Mouse (Mus musculus): Measurements from ENCODE around the gene Radil. TPM values are rescaled to one million over a fixed set of nuclear protein-coding genes. Genes with fewer than 3 reads are reported as not detected.
A peak's percentile ranks its signal among the peaks of the same experiment; 100 is the strongest.

Radil gene
- polyA plus RNA-seq, 1 experiment = 2.2 TPM

GRCm38 (mm10) chr5:142445709-142446108 is 105.2 kb downstream of the Radil start:
- 54% methylated on average over 8 of the region's 8 CpGs for WGBS
- Histone ChIP-seq H3K4me3 (replicated peaks; ENCODE audit: control insufficient read depth, low read depth, low read length) (no peak overlapping the region), H3K27ac (ENCODE audit: control insufficient read depth, insufficient read depth, low read depth, low read length, poor library complexity) (peak overlapping the region; percentile 15; the same call in 1 of the 2 replicates), H3K4me1 (ENCODE audit: control insufficient read depth, insufficient read depth, low read length) (peaks cover 15% of the 10 kb centered on the region)
- TF ChIP-seq CTCF (IDR thresholded peaks at IDR 0.05; ENCODE audit: control insufficient read depth, insufficient read depth, low read length) = no peak
- TF ChIP-seq POLR2A (IDR thresholded peaks at IDR 0.05; ENCODE audit: borderline replicate concordance, control insufficient read depth, low read depth, low read length) = no peak

DNA sequence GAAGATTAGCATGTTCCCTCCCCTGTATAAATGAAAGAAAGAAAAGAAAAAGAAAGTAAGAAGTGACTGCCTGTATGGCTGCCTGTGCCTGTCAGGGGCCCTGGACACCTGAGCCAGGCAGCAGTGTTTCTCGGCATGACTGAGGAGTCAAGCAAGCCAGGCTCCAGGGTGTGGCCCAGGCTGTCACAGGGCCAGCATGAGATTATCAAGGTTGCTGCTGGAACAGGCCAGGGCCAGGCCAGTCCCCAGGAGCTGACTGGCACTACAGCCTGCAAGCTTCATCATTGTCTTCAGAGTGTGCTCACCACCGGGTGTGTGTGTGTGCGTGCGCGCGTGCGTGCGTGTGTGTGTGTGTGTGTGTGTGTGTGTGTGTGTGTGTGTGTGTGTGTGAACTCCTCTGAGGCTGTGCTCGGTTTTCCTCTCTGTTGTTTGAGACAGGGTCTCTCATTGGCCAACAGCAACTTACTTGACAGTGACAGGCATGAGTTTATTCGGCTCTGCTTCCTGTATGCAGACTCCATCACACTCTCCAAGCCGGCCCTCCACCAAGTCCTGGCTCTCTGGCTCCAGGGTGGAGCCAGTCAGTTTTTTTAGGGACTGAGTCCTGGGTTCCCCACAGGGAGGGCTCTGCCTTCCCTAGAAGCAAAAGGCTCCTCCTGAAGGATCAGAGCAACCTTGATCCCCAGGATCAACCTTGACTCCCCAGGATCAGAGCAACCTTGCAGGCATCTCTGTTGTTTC is 105.9 kb downstream of the Radil start:
- Histone ChIP-seq H3K4me1 (ENCODE audit: control insufficient read depth, insufficient read depth, low read length) (peaks cover 15% of the 10 kb centered on the region), H3K27ac (ENCODE audit: control insufficient read depth, insufficient read depth, low read depth, low read length, poor library complexity) (peak overlapping the region; percentile 90), H3K4me3 (replicated peaks; ENCODE audit: control insufficient read depth, low read depth, low read length) (no peak overlapping the region)
- WGBS = 60% methylated on average over 11 of the region's 11 CpGs
- TF ChIP-seq CTCF (IDR thresholded peaks at IDR 0.05; ENCODE audit: control insufficient read depth, insufficient read depth, low read length) = no peak
- peak; percentile 25; the same call in 1 of the 2 replicates for TF ChIP-seq POLR2A (IDR thresholded peaks at IDR 0.05; ENCODE audit: borderline replicate concordance, control insufficient read depth, low read depth, low read length)

DNA sequence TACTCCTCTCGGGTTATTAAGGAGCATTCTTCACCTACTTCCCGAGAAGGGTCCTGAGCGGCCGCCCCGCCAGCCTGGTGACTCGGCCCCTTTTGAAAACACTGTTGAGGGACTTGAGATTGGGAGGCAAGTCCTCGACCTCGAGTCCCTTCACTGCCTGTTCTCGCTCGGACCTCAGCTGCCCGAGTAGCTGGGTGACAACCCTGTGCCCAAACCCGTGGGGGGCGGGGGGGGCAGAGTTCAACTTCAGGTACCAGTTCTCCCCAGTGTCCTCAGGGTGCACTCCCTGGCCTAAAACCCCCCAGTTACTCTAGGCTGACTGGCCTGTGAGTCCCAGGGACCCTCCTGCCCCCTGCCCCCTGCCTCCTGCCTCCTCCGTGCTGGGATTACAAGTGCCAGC is 106.9 kb downstream of the Radil start:
- peak overlapping the region; percentile 90 for H3K27ac ChIP-seq (ENCODE audit: control insufficient read depth, insufficient read depth, low read depth, low read length, poor library complexity)
- peak overlapping the region; percentile 42 for H3K4me3 ChIP-seq (replicated peaks; ENCODE audit: control insufficient read depth, low read depth, low read length)
- 41% methylated on average over 14 of the region's 14 CpGs for WGBS
- peaks cover 15% of the 10 kb centered on the region for H3K4me1 ChIP-seq (ENCODE audit: control insufficient read depth, insufficient read depth, low read length)
- no peak for TF ChIP-seq POLR2A (IDR thresholded peaks at IDR 0.05; ENCODE audit: borderline replicate concordance, control insufficient read depth, low read depth, low read length)
- TF ChIP-seq CTCF (IDR thresholded peaks at IDR 0.05; ENCODE audit: control insufficient read depth, insufficient read depth, low read length) = no peak

GRCm38 (mm10) chr5:142443514-142443913 is 107.4 kb downstream of the Radil start:
- TF ChIP-seq POLR2A (IDR thresholded peaks at IDR 0.05; ENCODE audit: borderline replicate concordance, control insufficient read depth, low read depth, low read length) (peak; percentile 32; the same call in 1 of the 2 replicates), CTCF (IDR thresholded peaks at IDR 0.05; ENCODE audit: control insufficient read depth, insufficient read depth, low read length) (no peak)
- WGBS = 16% methylated on average over 15 of the region's 15 CpGs
- Histone ChIP-seq H3K4me3 (replicated peaks; ENCODE audit: control insufficient read depth, low read depth, low read length) (peak overlapping the region; percentile 55), H3K4me1 (ENCODE audit: control insufficient read depth, insufficient read depth, low read length) (peaks cover 15% of the 10 kb centered on the region), H3K27ac (ENCODE audit: control insufficient read depth, insufficient read depth, low read depth, low read length, poor library complexity) (peak overlapping the region; percentile 90)

- 19% methylated on average over 7 of the region's 7 CpGs for WGBS
- H3K4me3 ChIP-seq (replicated peaks; ENCODE audit: control insufficient read depth, low read depth, low read length) = peak overlapping the region; percentile 57
- H3K27ac ChIP-seq (ENCODE audit: control insufficient read depth, insufficient read depth, low read depth, low read length, poor library complexity) = peak overlapping the region; percentile 78
- H3K4me1 ChIP-seq (ENCODE audit: control insufficient read depth, insufficient read depth, low read length) = peaks cover 15% of the 10 kb centered on the region
- no peak for TF ChIP-seq CTCF (IDR thresholded peaks at IDR 0.05; ENCODE audit: control insufficient read depth, insufficient read depth, low read length)
- TF ChIP-seq POLR2A (IDR thresholded peaks at IDR 0.05; ENCODE audit: borderline replicate concordance, control insufficient read depth, low read depth, low read length) = no peak
These were observed 108.9 kb downstream of the Radil start for GRCm38 (mm10) chr5:142442045-142442440.

- WGBS = 3% methylated on average over 22 of the region's 22 CpGs
These were observed 109.4 kb downstream of the Radil start for GRCm38 (mm10) chr5:142441332-142442044.

GRCm38 (mm10) chr5:142440451-142441147 is 110.3 kb downstream of the Radil start:
- peak; percentile 48; the same call in 1 of the 2 replicates for TF ChIP-seq POLR2A (IDR thresholded peaks at IDR 0.05; ENCODE audit: borderline replicate concordance, control insufficient read depth, low read depth, low read length)
- TF ChIP-seq CTCF (IDR thresholded peaks at IDR 0.05; ENCODE audit: control insufficient read depth, insufficient read depth, low read length) = no peak
- H3K27ac ChIP-seq (ENCODE audit: control insufficient read depth, insufficient read depth, low read depth, low read length, poor library complexity) = peak overlapping the region; percentile 92
- H3K4me1 ChIP-seq (ENCODE audit: control insufficient read depth, insufficient read depth, low read length) = peaks cover 11% of the 10 kb centered on the region
- WGBS = 0% methylated on average over 19 of the region's 19 CpGs
- peak overlapping the region; percentile 63 for H3K4me3 ChIP-seq (replicated peaks; ENCODE audit: control insufficient read depth, low read depth, low read length)

More at GRCm38 (mm10) chr5:142441332-142442044, 109.4 kb downstream of the Radil start:
- H3K4me1 ChIP-seq (ENCODE audit: control insufficient read depth, insufficient read depth, low read length) = peaks cover 15% of the 10 kb centered on the region
- no peak for TF ChIP-seq POLR2A (IDR thresholded peaks at IDR 0.05; ENCODE audit: borderline replicate concordance, control insufficient read depth, low read depth, low read length)
- no peak for TF ChIP-seq CTCF (IDR thresholded peaks at IDR 0.05; ENCODE audit: control insufficient read depth, insufficient read depth, low read length)
- peak overlapping the region; percentile 57 for H3K4me3 ChIP-seq (replicated peaks; ENCODE audit: control insufficient read depth, low read depth, low read length)
- peak overlapping the region; percentile 78 for H3K27ac ChIP-seq (ENCODE audit: control insufficient read depth, insufficient read depth, low read depth, low read length, poor library complexity)
